Mouse (Mus musculus): ENCODE data around the gene Rap1b. TPM values are rescaled to one million over a fixed set of nuclear protein-coding genes. Genes with fewer than 3 reads are reported as not detected.

Gene Rap1b
- polyA plus RNA-seq (2015; fragmentation: Nextera tagmentation; extraction: Ambion mirVana) = 190 and 222 TPM in 2 replicates

DNA sequence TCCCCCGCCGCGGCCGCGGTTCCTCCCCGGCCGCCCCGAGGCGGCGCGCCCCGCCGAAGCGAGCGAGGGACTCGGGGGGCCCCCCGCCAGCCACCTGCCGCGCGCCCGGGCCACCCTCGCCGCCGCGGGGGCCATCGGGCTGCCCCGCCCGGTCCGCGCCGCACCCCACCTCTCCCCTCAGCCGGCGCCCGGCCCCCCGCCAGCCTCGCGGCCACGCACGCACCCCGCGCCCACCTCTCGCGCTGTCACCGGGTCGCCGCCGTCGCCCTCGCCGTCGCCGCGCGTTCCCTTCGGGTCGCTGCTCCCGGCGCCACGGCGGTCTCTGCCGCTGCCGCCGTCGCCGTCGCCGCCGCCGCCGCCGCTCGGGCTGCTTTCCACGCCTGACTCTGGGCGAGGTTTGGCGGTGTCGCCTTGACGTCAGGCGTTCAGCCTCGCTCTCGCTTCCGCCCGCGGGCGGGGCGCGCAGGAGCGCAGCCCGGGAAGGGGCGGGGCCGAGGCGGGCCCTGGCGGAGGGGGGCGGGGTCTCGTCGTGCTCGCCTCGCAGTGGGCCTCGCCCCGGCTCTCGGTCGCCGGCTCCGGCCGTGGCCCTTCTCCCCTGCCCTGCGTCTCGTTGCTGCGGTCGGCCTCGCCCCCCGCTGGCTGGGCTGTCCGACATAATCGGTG, at the start of gene Rap1b:
Gene Rap1b (minus strand): TSS at position 439 of the 663 bp plus-strand sequence.

DNA sequence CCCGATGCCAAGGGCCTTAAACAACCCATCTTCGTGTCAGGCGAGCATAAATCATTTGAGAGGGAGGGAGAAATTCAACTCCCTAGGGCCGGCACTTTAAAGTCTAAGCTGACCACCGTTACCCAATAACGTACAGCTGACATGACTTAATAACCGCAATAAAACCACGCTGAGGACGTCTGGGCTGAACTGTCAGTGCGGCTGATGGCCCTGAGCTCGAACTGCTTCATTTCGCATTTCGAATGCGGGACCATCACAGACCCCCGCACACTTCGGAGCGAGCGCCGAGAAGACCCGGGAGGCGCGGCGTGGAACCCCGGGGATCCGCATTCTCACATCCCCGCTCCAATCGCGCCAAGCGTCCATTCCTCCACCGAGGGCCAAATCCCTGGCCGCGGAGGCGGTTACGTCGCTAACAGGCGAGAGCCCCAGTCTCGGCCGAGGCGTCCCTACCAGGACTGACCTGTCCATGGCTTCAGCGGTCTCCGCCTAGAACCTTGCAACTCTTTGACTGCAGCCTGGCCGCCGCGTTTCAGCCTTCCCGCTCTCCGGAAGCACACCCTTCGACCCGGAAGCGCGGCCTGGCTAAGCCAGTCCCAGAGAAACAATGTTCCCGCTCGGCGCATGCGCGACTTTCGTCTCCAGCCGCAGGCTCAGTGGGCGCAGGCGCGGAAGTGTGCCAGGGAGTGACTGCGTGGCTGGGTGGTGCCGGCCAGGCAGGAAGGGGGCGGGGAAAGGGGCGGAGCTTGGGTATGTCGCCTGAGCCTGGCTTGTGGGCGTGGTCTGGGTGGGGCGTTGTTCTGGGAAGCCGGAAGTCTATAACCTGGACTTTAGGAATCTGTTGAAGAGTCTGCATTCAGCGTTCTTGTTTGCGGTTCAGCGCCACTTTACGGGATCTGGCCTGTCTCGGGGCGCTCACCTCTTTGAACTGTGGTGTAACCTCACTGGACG, 53.4 kb downstream of the Rap1b start, which contains the start of gene Nup107:
Gene Nup107 (minus strand): TSS at position 565 of the 951 bp plus-strand sequence.

Other genes starting within 250 kb of the Rap1b start
- 6.9 and 16.3 TPM in 2 replicates for gene Cpm, start 216.5 kb downstream of the Rap1b start, polyA plus RNA-seq (2015; fragmentation: Nextera tagmentation; extraction: Ambion mirVana)
- gene Mdm2, start 135.3 kb downstream of the Rap1b start, polyA plus RNA-seq (2015; fragmentation: Nextera tagmentation; extraction: Ambion mirVana) = 25.5 and 38.3 TPM in 2 replicates
- gene Slc35e3, start 99.7 kb downstream of the Rap1b start, polyA plus RNA-seq (2015; fragmentation: Nextera tagmentation; extraction: Ambion mirVana) = 9.0 and 9.2 TPM in 2 replicates
- 20.8 and 25.3 TPM in 2 replicates for gene Nup107, start 53.3 kb downstream of the Rap1b start, polyA plus RNA-seq (2015; fragmentation: Nextera tagmentation; extraction: Ambion mirVana)

Measured in adrenal gland, postnatal 0 days (tissue).